Comparison of ENCODE assay signal across 19 mouse cellular contexts in genomic region chr8:47494602-47495153, GRCm38 (mm10). TPM values are rescaled to one million over a fixed set of nuclear protein-coding genes. Genes with fewer than 3 reads are reported as not detected.
DNase-seq lines count a peak whose midpoint lies in the region; ATAC-seq and TF ChIP-seq lines count a peak whose summit lies in the region.
"Had no signal": no experiment of that assay in that cellular context is flagged by ENCODE, and none has a peak within 500 bp of the region (broad histone marks: within the 10 kb centered on the region; RNA-seq: fewer than 3 reads in every experiment).

No protein-coding gene starts in this region.

- H3K4me1 ChIP-seq in intestine, embryonic 15.5 days (replicated peaks), result no peaks in the 10 kb centered on the region
- no peaks in the 10 kb centered on the region for H3K4me1 ChIP-seq in intestine, postnatal 0 days (replicated peaks; ENCODE audit: control insufficient read depth, insufficient read depth, low read length)
- H3K4me1 ChIP-seq in liver, embryonic 13.5 days (replicated peaks), result peaks cover 3% of the 10 kb centered on the region; the same call in 1 of the 2 replicates
- H3K4me1 ChIP-seq: embryonic facial prominence, embryonic 12.5 days; hindbrain, embryonic 15.5 days; limb, embryonic 10.5 days; midbrain, embryonic 13.5 days had no signal

- ATAC-seq in intestine, embryonic 15.5 days, result peak; percentile 61
- ATAC-seq in intestine, postnatal 0 days, result no peak
- peak; percentile 75 for ATAC-seq in liver, embryonic 13.5 days (ENCODE audit: low read depth)
- ATAC-seq: forebrain, postnatal 0 days; midbrain, embryonic 13.5 days had no signal

- peak; percentile 12 for DNase-seq in kidney, postnatal 14 days
- DNase-seq in kidney, postnatal 10 days, result no peak
- DNase-seq in liver, embryonic 13.5 days, result no peak
- DNase-seq in yolk sac, embryonic 10.5 days (ENCODE audit: low spot score), result peak; percentile 44
- no peak for DNase-seq in gastrocnemius, postnatal 4 days (ENCODE audit: low spot score in 2 of 2)
- DNase-seq: cerebellum, adult 11-12 months; cerebellum, postnatal 10 days; forebrain, postnatal 0 days; gastrocnemius, postnatal 25 days; lung, adult 18-20 months; lung, postnatal 14 days had no signal

- H3K27ac ChIP-seq in intestine, embryonic 15.5 days, result no peak overlapping the region
- H3K27ac ChIP-seq in intestine, postnatal 0 days (ENCODE audit: low read depth, low read length), result no peak overlapping the region
- peak overlapping the region; percentile 43; the same call in 1 of the 2 replicates for H3K27ac ChIP-seq in liver, embryonic 13.5 days
- H3K27ac ChIP-seq: embryonic facial prominence, embryonic 12.5 days; hindbrain, embryonic 15.5 days; layer of hippocampus, adult 2 months; limb, embryonic 10.5 days; midbrain, embryonic 13.5 days had no signal

- no peak overlapping the region for H3K9ac ChIP-seq in intestine, embryonic 15.5 days
- no peak overlapping the region for H3K9ac ChIP-seq in intestine, postnatal 0 days (ENCODE audit: low read depth, low read length)
- no peak overlapping the region for H3K9ac ChIP-seq in liver, embryonic 13.5 days
- H3K9ac ChIP-seq: embryonic facial prominence, embryonic 12.5 days; forebrain, postnatal 0 days; hindbrain, embryonic 15.5 days; midbrain, embryonic 13.5 days had no signal

- H3K9me3 ChIP-seq in intestine, embryonic 15.5 days, result no peaks in the 10 kb centered on the region
- H3K9me3 ChIP-seq in intestine, postnatal 0 days (ENCODE audit: control insufficient read depth), result no peaks in the 10 kb centered on the region
- no peaks in the 10 kb centered on the region for H3K9me3 ChIP-seq in liver, embryonic 13.5 days (replicated peaks)
- H3K9me3 ChIP-seq: embryonic facial prominence, embryonic 12.5 days; hindbrain, embryonic 15.5 days; limb, embryonic 10.5 days; midbrain, embryonic 13.5 days had no signal

- H3K4me2 ChIP-seq in intestine, embryonic 15.5 days (replicated peaks), result no peak overlapping the region
- no peak overlapping the region for H3K4me2 ChIP-seq in intestine, postnatal 0 days (replicated peaks; ENCODE audit: low read depth)
- H3K4me2 ChIP-seq in liver, embryonic 13.5 days, result no peak overlapping the region
- H3K4me2 ChIP-seq: embryonic facial prominence, embryonic 12.5 days; hindbrain, embryonic 15.5 days; midbrain, embryonic 13.5 days had no signal

- peaks cover 15% of the 10 kb centered on the region; the same call in 1 of the 2 replicates for H3K36me3 ChIP-seq in intestine, embryonic 15.5 days
- H3K36me3 ChIP-seq in intestine, postnatal 0 days (ENCODE audit: control insufficient read depth, insufficient read depth), result peaks cover 68% of the 10 kb centered on the region
- H3K36me3 ChIP-seq in liver, embryonic 13.5 days, result peaks cover 71% of the 10 kb centered on the region

- 57% methylated on average over 12 of the region's 12 CpGs for WGBS in intestine, embryonic 15.5 days
- 42% methylated on average over 12 of the region's 12 CpGs for WGBS in intestine, postnatal 0 days
- 72% methylated on average over 12 of the region's 12 CpGs for WGBS in liver, embryonic 13.5 days (ENCODE audit: insufficient replicate concordance)

- no peak for TF ChIP-seq CTCF in intestine, postnatal 0 days (IDR thresholded peaks at IDR 0.05; ENCODE audit: low read depth)

- no peaks in the 10 kb centered on the region for H3K27me3 ChIP-seq in intestine, embryonic 15.5 days (replicated peaks)
- no peaks in the 10 kb centered on the region for H3K27me3 ChIP-seq in intestine, postnatal 0 days (replicated peaks; ENCODE audit: control insufficient read depth, insufficient read depth, low read length)
- no peaks in the 10 kb centered on the region for H3K27me3 ChIP-seq in liver, embryonic 13.5 days
- H3K27me3 ChIP-seq: embryonic facial prominence, embryonic 12.5 days; hindbrain, embryonic 15.5 days; midbrain, embryonic 13.5 days had no signal

- no peak overlapping the region for H3K4me3 ChIP-seq in intestine, embryonic 15.5 days (replicated peaks)
- H3K4me3 ChIP-seq in intestine, postnatal 0 days (ENCODE audit: low read depth, low read length), result no peak overlapping the region
- H3K4me3 ChIP-seq in liver, embryonic 13.5 days (replicated peaks), result no peak overlapping the region
- H3K4me3 ChIP-seq: embryonic facial prominence, embryonic 12.5 days; hindbrain, embryonic 15.5 days; layer of hippocampus, adult 2 months; limb, embryonic 10.5 days; midbrain, embryonic 13.5 days had no signal

RNA-seq across cellular contexts. Expression of gene Trappc11, which starts 38.6 kb away (rescaled TPM):
- 26.6 and 28.3 TPM in 2 replicates for polyA plus RNA-seq in intestine, embryonic 15.5 days (2015; fragmentation: Nextera tagmentation; extraction: Ambion mirVana)
- polyA plus RNA-seq in intestine, postnatal 0 days (2015; fragmentation: Nextera tagmentation; extraction: Ambion mirVana), result 14.0 and 15.1 TPM in 2 replicates
- 14.3 and 17.6 TPM in 2 replicates for polyA plus RNA-seq in liver, embryonic 13.5 days (2015; fragmentation: Nextera tagmentation; extraction: Ambion mirVana)
- 10 to 100 TPM; 22.5 to 25.7 TPM for total RNA-seq in gastrocnemius, postnatal 4 days (2021)

RNA-seq across cellular contexts. Expression of gene Rwdd4a, which starts 38.8 kb away (rescaled TPM):
- 40.4 and 44.5 TPM in 2 replicates for polyA plus RNA-seq in intestine, embryonic 15.5 days (2015; fragmentation: Nextera tagmentation; extraction: Ambion mirVana)
- 28.0 and 31.2 TPM in 2 replicates for polyA plus RNA-seq in intestine, postnatal 0 days (2015; fragmentation: Nextera tagmentation; extraction: Ambion mirVana)
- 30.5 and 31.8 TPM in 2 replicates for polyA plus RNA-seq in liver, embryonic 13.5 days (2015; fragmentation: Nextera tagmentation; extraction: Ambion mirVana)
- total RNA-seq in gastrocnemius, postnatal 4 days (2021), result 10 to 100 TPM; 31.4 to 34.1 TPM

RNA-seq across cellular contexts. Expression of gene Stox2, which starts 48.5 kb away (rescaled TPM):
- polyA plus RNA-seq in intestine, embryonic 15.5 days (2015; fragmentation: Nextera tagmentation; extraction: Ambion mirVana), result 7.9 and 8.1 TPM in 2 replicates
- 3.2 and 3.9 TPM in 2 replicates for polyA plus RNA-seq in intestine, postnatal 0 days (2015; fragmentation: Nextera tagmentation; extraction: Ambion mirVana)
- 0.46 and 0.61 TPM in 2 replicates for polyA plus RNA-seq in liver, embryonic 13.5 days (2015; fragmentation: Nextera tagmentation; extraction: Ambion mirVana)
- total RNA-seq in gastrocnemius, postnatal 4 days (2021), result 10 to 100 TPM; 15.8 to 16.8 TPM
- total RNA-seq: monocyte, adult 5-6 weeks had no signal

Comparison
In these comparisons a context has a peak if more than half of its experiments do, and no peak if none do; other contexts are left out.
1. DNase-seq: peak in kidney, postnatal 14 days (single experiment) and yolk sac, embryonic 10.5 days (single experiment); none in kidney, postnatal 10 days (single experiment), liver, embryonic 13.5 days (single experiment) and gastrocnemius, postnatal 4 days (0 of 2).